Mouse (Mus musculus): ENCODE data around the gene Mrps18c.

DNA sequence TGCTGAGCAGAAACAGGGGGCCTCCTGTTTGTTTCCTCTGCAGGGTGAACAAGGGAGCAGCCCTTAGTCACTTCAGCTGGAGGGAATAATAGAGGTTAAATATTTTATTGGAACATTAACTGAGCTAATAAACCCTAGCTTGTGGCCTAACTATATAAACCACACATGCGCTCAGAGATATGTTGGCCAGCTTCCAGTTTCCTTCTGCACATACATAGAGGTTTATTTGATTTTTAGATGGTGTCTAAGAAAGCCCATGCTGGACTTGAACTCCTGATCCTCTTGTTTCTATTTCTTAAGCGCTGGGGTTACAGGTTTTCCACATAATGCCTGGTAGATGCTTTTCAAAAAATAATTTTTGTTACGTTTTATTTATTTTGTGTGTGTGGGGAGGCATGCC lies 46.1 kb downstream of the Mrps18c start:
- no peak for TF ChIP-seq CTCF (IDR thresholded peaks at IDR 0.05; ENCODE audit: insufficient read depth, low read length)
- no peak for TF ChIP-seq POLR2A (IDR thresholded peaks at IDR 0.05; ENCODE audit: borderline replicate concordance, extremely low read depth, low read depth, low read length)
